Mouse (Mus musculus): ENCODE results near the gene Plbd1.
A peak's percentile ranks its signal among the peaks of the same experiment; 100 is the strongest.

The Plbd1 gene

DNA sequence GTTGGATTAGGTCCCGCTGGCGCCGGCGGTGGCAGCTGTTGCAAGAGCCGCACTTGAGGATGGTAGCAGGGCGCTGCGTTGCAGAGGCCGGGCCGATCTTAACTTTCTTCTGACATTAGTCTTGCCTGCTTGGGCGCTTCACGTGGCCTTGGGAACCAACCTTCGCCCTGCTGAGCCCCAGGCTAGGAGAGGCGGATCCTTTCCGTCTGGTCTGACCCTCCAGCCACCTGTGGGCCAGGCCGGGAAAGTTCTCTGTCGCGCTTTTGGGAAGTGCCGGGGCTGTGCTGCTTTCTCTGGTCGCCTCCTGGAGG, at the start of gene Plbd1:
Plbd1 (minus strand) TSS at position 223 of the 311 bp plus-strand sequence.
- DNase-seq, result no peak

DNA sequence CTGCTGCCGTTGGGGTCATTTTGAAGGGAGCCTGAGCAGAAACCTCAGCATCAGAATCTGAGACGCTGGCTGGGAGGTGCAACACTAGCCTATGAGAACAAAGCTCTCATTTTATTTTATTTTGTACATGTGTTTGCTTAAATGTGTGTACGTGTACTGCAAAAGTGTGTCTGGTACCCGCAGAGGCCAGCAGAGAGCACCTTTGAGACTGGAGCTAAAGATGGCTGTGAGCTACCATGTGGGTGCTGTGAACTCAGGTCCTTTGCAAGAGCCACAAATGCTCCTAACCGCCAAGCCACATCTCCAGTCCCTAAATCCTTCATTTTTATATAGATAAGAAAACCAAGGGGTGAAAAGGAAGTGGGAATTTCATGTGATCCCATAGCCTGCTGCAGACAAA, 48.7 kb upstream of the Plbd1 start:
- no peak for DNase-seq

DNA sequence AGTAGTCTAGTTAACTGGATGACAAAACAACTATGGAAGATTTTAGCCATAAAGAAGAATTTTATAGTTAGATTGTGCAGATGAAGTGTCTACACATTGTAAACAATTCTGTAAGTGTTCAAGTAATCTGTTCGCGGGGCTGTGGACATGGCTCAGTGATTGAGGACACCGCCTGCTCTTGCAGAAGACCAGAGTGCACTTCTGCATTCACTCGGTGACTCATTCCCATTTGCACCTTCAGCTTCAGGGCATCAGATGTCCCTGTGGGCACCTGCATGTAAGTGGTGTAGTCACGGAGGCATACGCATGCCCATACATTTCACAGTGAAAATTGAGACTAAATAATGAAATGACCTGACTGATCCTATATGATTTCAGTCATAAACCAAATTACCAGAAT, 46.9 kb upstream of the Plbd1 start:
- no peak for DNase-seq

DNA sequence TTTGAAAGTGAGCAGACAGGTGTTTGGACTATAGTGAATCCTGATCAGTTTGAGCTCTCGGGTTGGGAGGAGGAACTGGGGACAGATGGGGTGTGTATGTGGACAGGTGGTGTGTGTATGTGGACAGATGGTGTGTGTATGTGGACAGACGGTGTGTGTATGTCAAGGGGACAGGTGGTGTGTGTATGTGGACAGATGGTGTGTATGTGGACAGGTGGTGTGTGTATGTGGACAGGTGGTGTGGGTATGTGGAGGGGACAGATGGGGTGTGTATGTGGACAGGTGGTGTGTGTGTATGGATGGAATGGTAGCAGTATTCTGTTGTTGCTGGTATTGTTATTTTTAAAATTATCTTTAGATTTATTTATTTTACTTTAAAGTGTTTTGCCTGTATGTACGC, 40.1 kb upstream of the Plbd1 start:
- no peak for DNase-seq

DNA sequence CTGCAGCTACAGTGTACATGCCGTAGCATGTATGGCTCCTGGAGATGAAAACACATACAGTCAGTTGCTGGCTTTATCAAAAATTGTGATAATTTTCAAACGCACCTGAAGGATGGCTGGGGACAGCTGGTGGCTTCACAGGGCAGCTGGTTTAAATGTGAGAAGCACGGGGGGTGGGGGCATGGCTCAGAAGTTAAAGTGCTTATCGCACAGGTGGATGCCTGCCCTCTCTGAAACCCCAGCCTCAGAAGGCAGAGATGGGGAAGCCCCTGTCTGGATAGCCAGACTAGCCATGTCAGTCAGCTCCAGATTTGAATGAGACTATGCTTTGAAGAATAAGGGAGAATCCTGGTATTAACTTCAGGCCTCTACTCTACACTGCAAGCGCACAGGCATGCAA, 39.5 kb upstream of the Plbd1 start:
- DNase-seq, result no peak

DNA sequence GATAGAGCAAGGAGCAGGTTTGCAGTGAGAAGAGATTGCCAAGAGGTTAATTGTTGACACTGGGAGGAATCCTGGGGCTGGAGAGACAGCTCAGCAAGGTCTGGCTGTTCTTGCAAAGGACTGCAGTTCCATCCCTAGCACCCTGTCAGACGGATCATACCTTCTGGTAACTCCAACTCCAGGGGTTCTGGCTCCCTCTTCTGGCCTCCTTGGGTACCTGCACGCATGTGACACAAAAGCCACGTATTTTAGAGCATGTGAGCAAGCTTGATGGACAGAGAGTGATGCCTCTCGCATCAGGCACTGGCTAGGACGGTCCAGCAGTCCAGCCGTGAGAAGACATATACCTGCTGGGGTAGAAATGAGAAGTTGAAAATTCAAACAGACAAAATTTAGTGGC, 29.6 kb upstream of the Plbd1 start:
- no peak for DNase-seq

DNA sequence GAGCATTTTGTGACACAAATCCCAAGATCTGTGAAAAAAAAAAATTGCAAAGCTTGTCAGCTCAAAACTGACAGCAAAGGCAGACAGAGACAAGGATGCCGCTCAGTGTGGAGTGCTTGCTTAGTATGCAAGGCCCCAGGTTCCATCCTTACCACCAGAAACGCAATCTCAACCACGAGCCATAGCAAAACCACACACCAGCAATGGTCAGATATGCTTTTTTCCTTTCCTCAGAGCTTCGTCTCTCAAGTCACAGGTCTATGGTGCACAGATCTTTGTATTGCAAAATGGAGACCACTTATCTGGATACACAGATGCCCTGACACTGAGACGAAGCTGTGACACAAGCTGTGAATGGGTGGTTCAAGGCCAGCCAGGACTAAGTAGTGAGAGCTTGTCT, 28.8 kb upstream of the Plbd1 start:
- no peak for DNase-seq

DNA sequence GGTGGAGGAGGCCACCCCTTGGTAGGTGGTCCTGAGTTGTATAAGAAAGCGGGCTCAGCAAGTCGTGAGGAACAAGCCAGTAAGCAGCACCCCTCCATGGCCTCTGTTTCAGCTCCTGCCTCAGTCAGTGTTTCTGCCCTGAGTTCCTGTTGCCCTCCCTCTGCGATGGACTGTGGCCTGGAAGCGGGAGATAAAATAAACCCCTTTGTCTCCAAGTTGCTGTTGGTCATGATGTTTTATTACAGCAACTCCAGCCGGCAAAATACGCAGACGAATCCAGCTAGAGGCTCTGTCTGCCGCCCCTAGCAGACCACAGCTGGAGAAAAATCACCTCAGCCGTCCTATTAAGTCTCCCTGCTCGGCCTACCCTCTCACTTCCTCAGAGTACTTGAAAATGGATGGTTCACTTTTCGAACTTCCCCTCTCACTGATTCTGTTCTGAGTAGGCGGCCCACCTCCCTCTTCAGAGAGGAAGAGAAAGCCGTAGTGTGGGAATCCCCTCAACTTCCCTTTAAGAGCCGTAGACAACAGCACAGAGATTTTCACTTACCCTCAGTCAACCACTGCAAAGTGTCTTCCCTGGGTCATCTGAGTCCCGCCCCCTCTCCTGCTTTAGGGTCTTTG, 28.2 kb upstream of the Plbd1 start:
- no peak for DNase-seq

DNA sequence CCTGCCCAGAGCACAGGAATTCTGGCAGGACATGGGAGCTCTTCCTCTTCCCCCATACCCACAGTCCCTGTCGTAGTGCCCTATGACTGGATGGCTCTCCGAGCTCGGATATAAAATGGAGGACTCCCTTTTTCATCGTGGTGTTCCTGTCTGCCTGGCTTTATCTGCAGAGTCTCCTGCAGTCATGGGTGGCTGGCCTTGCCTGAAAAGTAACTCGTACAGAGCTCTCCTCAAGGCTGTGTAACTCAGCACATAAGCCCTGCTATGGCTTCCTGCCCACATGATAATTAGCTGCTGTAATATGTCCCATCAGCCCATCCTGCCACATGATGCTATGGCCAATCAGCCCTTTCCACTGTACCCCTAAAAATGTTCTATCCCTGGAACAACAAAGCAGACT, 23.7 kb upstream of the Plbd1 start:
- DNase-seq, result no peak

DNA sequence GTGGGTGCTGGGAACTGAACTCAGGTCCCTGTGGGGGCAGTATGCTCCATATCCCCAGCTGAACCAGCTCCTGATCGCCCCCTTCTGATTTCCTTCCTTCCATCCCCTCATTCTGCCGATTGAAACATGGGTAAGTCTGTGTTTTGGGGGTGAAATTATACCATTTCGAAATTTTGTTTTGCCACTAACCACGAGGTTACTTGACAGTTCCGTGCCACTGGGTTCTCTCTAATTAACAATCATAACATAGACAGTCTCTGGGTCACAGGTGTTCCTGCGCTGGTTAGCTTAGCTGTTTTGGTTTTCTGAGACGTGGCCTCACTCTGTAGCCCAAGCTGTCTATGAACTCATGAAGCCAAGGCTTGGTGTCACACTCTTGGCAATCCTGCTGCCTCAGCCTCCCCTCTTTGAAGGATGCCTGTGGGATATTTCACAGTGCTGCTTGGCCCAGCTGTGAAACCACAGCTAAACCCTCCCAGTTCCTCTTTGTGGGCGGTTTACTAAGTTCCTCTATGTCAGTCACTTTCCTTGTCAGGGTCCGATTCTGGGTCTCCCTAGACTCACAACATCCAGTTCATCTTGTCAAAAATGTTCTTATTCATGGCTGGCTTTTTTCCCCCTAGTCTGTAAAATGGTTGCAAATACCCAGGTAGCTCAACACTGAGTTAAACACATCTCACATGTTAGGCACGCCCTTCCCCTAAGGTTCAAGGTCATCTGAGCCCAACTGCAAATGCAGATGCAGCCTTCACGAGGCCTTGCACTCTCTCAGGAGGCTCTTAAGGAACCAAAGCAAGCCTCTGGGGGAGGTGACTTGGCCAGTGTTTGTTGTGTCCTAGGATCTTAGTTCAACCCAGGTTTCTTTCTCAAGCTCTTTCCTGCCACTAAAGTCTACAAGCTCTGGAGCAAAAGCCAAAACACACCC, 21.9 kb upstream of the Plbd1 start:
- DNase-seq, result no peak

DNA sequence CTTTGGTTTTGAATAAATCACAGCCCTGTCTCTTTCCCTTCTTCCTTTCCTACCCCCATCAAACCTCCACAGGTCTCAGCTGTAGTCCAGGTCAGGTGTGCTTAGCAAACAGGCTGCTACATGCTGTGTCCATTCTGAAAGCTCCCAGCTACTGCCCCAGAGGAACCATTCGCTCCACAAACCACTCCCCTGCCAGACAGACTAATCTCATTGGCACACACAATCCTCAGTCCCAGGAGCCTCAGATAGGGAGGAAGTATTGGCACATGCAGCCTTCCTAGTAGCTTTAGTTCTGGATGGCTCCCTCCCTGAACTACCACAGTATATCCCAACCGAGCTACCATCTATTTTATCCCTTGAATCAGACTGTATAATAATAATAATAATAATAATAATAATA, 17.7 kb upstream of the Plbd1 start:
- no peak for DNase-seq

DNA sequence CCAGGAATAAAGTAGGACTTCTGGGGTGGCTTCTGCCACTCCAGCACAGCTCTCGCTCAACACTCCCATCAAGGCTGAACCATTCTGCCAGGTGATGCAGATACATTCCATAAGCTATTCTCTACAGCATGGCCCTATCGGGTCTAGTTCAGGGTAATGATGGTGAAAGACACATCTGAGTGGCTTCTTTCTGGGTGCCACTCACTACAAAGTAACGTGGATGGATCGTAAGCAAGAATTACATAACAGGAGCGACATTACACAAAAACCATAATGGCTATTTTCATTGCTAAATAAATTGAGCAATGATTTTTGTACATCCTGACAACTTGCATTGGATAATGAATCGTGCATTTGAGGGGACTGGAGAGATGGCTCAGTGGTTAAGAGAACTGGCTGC, 13.2 kb upstream of the Plbd1 start:
- no peak for DNase-seq

DNA sequence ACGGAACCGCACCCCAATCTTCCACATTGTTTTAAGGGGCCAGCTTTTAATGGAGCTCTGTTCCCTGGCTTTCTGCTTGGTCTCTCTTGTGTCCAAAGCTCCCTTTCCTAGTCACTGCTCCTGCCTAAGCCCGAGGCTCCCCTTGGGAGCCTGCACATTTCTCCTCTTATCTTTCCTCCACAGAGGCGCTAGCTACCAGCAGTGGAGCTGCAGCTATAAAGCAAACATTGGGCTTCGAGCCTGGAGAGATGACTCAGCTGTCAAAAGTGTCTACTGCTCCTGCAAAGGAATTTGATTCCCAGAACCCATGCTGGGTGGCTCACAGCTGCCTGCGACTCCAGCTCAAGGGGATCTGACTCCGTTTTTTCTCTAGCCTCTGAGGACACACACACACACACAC, 10.7 kb upstream of the Plbd1 start:
- DNase-seq, result peak; percentile 53

DNA sequence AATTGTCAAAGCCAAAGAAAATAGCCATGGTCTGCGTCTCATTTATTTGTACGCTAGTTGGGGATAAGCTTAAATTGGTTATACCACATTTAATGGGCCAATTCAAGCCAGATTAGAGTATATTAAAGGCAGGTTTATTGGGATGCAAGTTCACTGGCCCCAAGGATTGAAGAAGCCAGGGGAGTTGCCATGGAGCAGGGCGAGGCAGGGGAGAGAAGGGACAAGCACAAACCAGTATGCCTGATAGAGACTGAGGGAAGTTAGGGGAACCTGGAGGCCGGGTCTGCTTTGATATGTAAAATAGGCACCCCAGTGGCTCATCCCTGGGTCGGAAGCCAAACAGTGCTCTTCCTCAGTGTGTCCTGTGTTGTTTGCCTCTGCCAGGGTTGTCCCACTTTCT, 7.5 kb upstream of the Plbd1 start:
- DNase-seq, result no peak

DNA sequence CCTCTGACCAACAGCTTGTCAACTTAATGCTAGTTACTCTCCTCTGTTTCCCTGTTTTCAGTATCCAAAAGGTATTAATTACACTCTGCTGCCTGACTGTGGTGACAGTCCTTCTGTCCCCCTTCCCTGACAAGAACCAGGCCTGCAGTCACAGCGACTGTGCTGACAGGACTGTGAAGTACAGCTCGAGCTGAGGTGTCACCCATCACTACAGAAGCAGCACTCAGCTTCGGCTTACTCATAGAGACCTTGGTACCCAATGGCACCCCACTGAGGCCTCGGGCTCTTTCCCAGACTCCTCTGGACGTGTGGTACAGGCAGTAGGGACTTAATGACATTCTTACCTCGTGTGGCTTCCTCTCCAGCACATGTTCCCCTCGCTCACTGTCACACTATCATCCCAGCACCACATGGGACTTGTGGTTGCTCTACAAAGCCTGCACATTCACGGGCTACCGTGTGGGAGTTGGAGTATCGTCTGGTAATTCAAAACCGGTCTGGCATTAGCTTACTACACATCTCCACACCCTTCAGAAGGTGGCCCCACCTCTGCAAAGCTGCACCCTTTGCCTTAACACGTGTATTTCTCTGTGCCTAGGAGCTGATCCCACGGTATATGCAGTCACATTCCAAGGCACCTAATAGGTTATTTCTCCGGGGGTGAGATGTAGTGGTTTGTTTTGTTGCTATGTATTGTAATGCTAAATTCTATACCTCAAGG, 6.7 kb upstream of the Plbd1 start:
- DNase-seq, result no peak

DNA sequence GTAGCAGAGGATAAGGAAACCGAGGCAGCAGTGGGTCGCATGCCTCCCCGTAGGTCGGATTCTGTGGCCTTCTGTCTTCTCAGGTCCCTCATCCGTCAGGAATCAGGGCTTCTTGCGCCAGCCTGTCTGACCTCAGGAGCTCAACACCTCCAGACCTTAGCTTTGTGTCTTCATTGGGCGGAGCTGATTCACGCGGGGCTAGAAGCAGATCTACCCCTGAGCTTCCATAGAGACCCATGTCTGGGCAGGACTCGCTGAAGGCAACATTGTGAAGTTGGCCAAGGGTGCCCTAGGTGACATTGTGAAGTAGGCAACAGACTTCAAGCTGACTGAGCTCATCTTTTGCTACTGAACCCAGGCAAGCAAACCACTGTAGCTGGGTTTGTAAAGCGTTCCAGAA, 335 bp upstream of the Plbd1 start:
- no peak for DNase-seq

DNA sequence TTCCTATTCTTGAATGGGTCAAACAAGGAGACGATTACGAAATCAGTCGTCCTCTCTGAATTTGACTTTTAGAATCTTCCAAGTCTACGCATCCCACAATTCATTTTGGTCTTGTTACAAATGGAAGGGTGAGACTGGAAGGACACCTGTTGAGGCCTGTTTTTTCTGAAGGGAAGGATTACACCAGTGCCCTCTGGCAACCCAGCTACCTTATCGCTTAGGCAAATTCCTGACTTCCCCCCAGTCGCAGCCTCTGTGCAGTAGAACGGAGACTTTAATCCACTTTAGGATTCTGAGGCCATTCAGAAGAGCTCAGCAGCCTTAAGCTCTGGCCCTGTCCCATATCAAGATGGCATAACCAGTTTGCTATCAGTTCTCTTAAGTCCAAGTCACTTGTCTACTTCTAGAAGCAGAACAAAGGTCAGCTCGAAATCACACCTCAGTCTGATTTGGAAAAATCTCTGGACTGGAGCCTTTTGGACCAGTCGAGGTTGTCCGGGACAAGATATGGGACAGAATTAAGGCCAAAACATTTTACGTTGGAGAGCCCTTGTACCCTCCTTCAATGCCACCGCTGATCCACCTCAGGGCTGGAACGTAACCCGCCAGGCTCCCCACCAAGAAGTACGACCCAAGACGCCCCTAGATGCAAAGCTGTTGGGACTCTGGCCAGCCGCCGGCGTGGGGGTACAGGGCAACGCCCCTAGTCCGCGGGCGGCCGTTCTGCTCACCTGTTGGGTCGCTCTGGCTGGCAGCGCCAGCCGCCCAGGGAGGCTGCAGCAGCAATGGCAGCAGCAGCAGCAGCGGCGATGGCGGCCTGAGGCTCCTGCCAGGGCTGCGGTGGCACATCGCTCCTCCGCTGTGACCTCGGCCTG, 660 bp downstream of the Plbd1 start:
- peak; percentile 15 for DNase-seq

DNA sequence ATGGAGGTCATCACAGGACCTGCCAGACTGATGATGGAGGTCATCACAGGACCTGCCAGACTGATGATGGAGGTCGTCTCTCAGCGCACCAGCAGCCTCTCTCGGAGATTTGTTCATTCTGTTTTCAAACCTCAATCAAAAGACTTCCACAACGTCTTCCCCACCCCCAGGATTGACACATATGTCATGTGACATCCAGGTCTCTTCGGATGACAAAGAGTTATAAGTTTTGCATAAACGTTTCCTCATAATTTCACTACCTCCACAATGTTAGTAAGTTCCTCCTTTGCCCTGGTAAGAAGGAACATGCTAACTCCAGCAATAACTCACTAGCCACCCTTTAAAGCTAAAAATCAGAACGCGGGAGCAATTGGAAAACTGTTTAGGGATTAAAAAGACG, 2.5 kb downstream of the Plbd1 start:
- DNase-seq, result no peak

DNA sequence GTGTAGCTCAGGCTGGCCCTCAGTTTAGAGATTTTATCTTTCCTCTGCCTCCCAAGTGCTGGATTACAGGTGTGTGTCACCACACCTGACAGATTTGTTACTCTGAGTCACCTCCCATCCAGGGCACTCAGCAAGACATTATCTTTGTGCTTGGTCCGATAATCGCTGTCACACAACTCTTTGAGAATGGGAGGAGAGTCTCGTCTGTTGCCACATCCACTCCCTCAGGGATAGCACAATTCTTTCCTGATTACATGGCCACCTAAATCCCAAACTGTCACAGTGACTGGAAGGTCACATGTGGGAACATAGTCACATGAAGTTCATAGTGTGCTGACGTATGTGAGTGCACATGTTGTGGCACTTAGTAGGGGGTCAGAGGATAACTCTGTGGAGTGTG, 3.4 kb downstream of the Plbd1 start:
- no peak for DNase-seq

DNA sequence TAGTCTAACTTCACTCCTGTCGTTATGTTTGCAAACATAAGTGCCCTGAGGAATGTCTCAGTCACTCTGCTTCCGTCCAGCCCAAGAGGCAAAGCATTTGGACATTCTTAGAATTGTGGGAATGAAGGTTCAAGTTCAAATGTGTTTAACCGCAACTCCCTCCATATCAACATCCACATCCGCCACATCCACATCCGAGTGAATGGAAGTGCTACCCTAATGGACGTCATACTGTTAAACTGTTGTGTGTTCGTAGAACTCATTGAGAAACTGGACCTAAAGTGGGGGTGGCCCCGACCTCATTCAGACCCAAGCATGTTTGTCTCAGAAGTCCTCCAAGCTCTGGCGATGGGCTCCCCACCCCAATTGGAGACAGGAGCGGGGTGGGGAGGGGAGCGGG, 5.9 kb downstream of the Plbd1 start:
- DNase-seq, result no peak

DNA sequence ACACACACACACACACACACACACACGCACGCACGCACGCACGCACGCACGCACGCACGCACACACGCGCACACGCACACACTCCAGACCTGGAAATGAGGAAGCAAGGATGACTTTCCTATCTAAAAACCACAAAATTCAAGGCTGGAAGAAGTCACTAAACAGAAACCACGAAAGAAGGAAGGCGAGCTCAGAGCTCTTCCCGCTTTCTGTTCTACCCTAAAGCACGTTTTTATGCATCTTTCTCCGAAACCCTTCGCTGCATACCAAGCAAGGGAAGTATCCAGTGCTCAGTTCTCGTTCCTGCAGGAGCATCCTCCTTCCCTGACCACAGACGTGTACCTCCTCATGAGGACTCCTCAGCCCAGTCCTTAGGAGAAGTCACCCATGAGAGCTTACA, 7.3 kb downstream of the Plbd1 start:
- no peak for DNase-seq

DNA sequence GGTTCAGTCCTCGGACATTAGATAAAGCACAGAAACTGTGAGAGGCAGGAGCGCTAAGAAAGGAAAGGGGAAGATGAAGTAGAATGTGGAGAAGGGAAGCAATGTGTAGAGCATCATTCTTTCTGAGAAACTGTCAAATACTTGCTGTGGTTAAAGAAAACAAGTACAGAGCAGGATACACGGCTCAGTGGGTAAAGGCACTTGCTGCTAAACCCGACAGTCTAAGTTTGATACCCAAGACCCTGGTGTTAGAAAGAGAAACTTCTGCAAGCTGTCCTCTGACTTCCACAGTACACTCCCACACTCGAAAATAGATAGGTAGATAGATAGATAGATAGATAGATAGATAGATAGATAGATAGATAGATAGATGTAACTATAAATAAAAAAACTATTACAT, 8.4 kb downstream of the Plbd1 start:
- no peak for DNase-seq

DNA sequence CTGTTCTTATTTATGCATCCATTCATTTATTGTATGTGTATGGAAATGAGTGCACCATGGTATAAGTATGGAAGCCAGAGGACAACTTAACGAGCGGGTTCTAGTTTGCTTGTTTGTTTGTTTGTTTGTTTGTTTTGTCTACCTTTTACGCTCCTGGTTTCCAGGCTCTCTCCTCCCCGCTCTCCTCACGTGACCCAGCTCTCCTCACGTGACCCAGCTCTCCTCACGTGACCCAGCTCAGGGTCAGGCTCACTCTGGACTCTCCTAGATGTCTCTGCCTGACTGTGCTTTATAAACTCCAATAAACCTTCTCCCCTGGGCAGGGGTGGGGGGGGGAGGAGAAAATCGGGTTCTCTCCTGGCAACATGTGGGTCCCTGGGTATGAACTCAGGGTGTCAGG, 11.1 kb downstream of the Plbd1 start:
- DNase-seq, result no peak

All from right cerebral cortex, postnatal 14 days (tissue).